Mouse (Mus musculus) left cerebral cortex, adult 18-20 months (tissue): Measurements from ENCODE around the gene Zfp827. TPM values are rescaled to one million over a fixed set of nuclear protein-coding genes. Genes with fewer than 3 reads are reported as not detected.

Source experiments
- DNase-seq, 2 experiments: peaks; one replicate each; pipeline ENCODE4 v3.0.0; 2021 to 2022; ENCODE audit warnings: low spot score in 2 of 2, mixed read lengths in 1 of 2
- total RNA-seq, 2 experiments: library from RNA; stranded (reverse); gene quantifications; 2 replicates each; pipeline ENCODE4 v1.2.3; 2021

The Zfp827 gene
- total RNA-seq, 2 experiments from 2014 or later, result 37.9 to 44.0 TPM

DNA sequence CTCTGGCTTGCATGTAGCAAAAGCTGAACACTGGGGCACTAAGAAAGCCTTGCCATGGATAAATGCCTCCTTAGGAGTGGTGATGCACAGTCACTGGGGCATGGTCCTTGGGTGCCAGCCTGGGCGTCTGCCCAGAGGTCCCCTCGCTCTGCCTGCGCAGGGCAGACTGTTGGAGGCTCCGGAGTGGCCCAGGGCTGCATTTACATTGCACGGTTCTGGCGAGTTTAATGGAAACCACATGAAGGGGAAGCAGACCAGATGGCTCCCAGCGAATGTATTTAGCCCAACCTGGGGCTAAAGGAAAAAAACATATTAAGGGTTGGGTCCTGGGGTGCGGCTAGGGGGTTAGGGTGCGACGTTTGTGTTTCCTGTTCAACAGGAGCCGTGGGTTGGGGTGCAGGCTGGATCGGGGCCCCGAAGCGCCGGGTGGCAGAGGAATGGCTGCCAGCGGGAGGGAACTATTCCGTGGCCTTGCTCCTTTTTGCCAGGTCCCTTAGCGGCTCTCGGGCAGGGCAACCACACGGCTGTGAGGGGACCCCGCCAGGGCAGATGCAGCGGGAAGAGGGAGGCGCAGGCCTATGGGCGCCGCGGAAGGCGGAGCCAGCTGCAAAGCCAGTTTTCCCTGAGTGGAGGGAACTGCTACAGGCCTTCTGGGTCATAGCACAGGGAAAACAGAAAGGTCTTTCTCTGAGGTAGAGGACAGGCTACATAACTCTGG, 181.6 kb downstream of the Zfp827 start:
- no peak for DNase-seq

DNA sequence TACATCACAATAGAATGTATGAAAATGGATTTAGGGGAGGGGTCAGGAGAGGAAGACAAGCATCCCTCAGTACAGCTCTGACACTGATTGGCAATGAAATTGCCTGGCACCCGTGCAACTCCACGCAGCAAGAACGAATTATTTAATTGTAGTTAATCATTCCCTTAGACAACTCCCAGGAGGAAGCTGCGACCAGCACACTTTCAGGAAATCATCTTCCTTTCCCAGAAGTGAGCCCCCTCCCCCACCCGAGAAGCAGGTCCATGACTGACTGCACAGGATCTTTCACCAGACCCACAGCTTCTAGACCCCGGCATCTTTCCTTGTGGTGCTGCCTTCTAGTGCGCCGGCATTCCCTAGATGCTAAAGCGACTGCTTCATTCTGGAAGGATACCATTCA, 183.4 kb downstream of the Zfp827 start:
- DNase-seq, result no peak

DNA sequence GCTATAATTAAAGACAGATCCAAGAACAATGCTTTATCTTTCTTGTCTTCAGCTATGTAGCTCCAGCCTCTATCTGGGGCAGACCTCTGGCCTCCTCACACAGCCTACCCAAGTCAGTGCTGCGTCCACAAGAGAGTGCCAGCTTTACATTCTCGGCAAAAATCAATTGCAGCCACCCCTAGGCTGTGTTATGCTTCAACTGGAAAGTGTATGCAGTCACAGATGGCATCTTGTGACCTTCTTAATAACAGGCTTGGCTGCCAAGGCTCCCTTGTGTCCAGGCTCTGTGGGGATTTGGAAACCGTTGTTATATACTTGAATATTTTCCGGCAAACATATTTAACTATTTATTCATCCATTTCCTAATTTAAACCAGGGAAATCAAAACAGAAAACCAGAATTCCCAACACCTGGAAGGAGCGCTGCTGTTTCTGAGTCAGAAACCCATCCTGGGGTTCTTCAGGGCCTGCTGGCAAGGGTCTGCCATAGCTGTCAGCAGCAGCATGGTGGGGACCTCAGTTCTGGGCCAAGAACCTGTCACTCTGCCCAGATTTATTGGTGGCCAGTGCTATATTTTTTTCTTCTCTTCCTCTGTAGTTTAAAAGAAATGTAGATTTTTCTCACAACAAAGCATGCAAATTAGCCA, 194.0 kb downstream of the Zfp827 start:
- no peak for DNase-seq

DNA sequence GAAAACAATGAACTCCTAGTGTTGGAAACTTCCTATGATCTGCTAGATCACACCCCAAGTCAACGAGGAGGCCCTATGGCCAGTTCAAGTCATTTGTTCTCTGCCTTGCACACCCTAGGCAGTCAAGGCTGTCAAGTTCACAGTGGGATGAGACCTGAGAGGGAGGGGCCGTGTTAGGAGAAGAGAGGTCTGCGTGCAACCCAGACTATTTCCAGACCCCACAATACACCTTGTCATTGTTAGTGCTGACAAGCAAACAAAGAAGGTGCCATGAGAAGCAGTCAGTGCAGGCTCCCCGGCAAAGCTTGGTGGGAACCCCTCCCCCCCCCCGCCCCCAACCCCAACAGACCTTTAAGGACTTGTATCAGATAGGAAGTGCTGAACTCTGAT, 194.5 kb downstream of the Zfp827 start:
- DNase-seq, result no peak

DNA sequence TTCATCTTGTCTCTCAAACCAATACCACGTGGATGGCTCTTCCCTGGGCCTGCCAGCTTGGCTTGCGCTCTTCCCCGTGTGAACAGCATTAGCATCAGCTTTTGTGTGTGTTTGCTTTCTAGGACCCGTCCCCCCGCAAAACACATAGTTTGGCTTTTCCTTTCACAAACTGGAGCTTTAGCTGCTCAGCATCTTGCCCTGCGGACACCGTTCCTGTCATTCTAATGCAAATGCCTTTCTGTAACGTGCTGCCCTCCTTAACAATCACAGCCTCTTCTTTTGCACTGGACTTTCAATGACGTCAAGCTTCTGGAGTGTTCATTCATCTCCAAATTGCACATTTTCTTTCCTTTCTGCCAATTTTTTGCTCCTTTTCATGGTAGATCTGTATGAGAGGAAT, 196.1 kb downstream of the Zfp827 start:
- no peak for DNase-seq

DNA sequence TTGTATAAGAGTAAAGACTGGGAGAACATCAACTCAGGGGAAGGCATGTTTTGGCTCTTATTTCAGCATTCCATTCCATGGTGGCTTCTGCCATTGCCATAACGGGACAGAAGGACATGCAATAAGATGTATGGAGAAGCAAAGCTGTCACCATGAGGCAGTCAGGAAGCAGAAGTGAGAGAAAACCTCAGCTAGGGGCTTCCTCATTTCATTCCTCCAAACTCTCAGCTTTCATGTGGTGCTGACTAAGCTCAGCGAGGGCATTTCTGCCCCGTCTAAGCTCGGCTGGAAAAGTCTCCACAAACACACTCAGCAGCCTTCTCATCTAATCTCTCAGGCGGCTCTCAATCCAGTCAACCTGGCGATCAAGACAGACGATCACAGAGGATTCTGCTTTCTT, 197.3 kb downstream of the Zfp827 start:
- DNase-seq, result no peak

DNA sequence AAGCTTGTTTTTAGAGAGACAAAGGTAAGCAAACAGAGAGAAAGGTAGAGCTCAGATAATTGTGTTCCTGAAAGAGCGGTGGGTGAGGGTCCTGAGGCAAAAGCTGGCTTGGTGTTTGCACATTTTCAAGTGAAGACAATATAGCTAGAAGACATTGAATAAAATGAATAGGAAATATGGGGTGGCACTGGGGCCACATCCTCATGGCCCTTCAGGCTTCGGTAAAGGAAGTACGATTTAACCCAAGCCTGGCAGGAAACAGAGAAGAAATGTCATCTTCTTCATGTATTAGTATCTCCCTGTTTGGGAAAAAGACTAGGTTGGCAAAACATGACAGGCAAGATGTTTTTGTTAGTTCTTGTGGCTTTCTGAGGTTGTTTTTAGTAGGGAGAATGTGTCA, 197.8 kb downstream of the Zfp827 start:
- no peak for DNase-seq

DNA sequence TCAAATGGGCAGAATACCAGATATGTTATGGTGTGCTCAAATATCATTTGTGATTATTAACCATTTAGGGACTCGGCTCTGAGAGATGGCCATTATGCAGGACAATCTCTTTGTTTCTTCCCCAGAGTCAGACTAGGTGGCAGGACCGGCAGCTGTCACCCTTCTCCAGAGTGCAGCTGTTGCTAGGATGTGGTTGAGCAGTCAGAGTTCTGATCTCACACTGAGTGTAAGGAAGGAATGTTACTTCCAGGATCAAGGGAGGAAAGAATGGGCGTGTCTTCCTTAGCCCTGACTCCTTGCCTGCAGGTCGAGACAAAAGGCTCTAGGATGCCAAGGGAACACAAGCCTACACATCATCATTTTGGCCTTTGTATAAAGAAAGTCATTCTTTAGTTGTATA, 199.0 kb downstream of the Zfp827 start:
- DNase-seq, result no peak

DNA sequence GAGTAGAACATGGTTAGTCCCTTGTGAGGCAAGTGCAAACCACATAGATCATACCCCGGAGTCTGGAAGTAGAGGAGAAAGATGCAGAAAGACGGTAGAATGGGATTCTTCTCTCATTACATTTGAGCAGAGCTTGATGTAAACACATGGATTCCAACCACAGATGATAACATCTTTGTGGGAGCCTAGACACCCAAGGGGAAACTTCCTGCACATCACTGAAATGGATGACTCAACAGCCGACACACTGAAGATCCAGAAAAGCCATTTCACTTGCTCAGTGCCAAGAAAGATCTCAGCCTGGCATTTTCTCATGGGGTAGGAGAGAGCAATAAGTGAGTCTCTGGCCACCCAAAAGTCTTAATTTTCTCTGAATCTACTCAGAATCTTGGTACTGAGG, 199.7 kb downstream of the Zfp827 start:
- no peak for DNase-seq

DNA sequence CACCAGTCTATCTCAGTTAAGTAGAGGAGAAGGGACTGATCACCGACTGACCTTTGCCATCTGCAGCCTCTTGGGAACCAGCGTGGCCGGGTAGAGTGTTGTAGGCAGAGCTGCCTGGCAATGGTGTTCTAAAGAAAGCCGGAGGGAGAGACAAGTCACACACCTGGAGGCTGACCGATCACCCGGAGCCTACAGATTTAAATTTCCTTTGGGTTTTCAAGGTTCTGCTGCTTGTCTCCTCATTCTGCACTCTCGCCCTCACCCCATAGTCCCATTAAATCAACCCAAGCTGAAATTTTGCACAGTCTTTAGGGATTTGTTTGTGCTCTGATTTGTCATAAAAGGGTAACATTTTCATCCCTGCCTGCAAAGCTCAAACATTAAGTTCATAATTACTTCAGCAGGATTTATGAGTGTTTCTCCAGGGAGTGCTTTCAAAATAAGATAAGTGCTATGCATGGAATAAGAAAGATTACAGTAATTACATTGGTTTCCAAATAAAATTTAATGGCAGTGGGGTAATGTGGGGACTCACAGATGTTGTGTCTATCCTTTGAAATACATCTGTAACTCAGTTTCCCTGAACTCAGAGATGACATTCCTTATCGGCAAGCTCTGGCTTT, 201.1 kb downstream of the Zfp827 start:
- no peak for DNase-seq

DNA sequence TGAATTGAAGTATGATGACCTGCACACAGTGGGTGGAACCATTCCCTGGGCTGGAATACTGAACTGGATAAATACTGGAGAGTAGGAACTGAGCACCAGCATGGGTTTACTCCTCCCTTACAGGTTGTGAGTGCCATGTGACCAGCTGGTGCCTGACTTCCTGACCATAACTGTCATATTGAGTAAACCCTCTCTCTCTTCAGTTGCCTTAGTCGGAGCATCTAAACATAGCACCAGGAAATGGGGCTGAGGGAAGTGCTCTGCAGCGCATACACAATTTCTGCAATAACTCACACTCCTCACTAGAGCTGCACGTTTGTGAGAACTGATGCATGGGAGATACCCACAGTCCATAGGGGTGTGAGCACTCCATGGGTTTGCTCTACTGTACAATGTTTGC, 211.1 kb downstream of the Zfp827 start:
- no peak for DNase-seq

DNA sequence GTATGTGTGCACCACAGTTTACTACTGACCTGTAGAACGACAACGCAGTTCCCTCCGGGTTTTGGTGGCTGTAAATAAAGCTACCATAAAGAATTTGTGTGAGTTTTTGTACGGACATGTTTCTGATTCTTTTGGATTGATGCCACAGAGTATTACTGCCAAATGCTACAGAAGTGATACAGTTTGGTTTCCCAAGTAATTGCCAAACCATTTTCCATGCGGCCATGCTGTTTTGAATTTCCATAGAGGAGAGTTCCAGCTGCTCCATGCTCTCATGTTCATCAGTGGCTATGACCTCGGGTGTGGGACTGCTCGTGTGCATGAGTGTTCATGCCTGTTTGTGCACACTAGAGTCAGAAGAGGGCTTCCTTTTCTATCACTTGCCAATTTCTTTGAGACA, 211.8 kb downstream of the Zfp827 start:
- DNase-seq, result no peak

Other genes with a start within 250 kb of the Zfp827 start
- gene Lsm6, start 207.3 kb upstream of the Zfp827 start, total RNA-seq, result 10 to 100 TPM; 52.4 to 59.1 TPM
- not detected for gene 1700011L22Rik, start 220.1 kb downstream of the Zfp827 start, total RNA-seq